Mouse (Mus musculus): Measurements from ENCODE around the gene Rabgap1l. TPM values are rescaled to one million over a fixed set of nuclear protein-coding genes. Genes with fewer than 3 reads are reported as not detected.

Gene Rabgap1l
- polyA plus RNA-seq (2015; fragmentation: Nextera tagmentation; extraction: Ambion mirVana): 34.7 and 35.9 TPM in 2 replicates

GRCm38 (mm10) chr1:160792686-160793355 is at the start of gene Rabgap1l:
Gene Rabgap1l, minus strand, starts transcription at chr1:160793211.
- Histone ChIP-seq H3K4me1 (peaks cover 9% of the 10 kb centered on the region), H3K36me3 (no peaks in the 10 kb centered on the region), H3K27ac (replicated peaks) (peak within 1 kb of the TSS; percentile 41; the same call in 1 of the 2 replicates), H3K9me3 (no peaks in the 10 kb centered on the region), H3K4me3 (peak within 1 kb of the TSS; percentile 78), H3K27me3 (no peaks in the 10 kb centered on the region), H3K9ac (replicated peaks) (peak within 1 kb of the TSS; percentile 78), H3K4me2 (replicated peaks) (peak within 1 kb of the TSS; percentile 93)
- under 1% methylated on average over 63 of the region's 67 CpGs for WGBS
- ATAC-seq (replicated peaks): peak; percentile 97

GRCm38 (mm10) chr1:160842567-160842966 is 49.6 kb upstream of the Rabgap1l start:
- Histone ChIP-seq H3K4me2 (replicated peaks) (no peak overlapping the region), H3K27ac (replicated peaks) (no peak overlapping the region), H3K9ac (replicated peaks) (no peak overlapping the region), H3K27me3 (no peaks in the 10 kb centered on the region), H3K4me3 (no peak overlapping the region), H3K4me1 (no peaks in the 10 kb centered on the region), H3K36me3 (no peaks in the 10 kb centered on the region), H3K9me3 (no peaks in the 10 kb centered on the region)
- ATAC-seq (replicated peaks): no peak
- 85% methylated on average over 10 of the region's 10 CpGs for WGBS

GRCm38 (mm10) chr1:160840618-160841017 is 47.6 kb upstream of the Rabgap1l start:
- H3K4me3 ChIP-seq: no peak overlapping the region
- no peak for ATAC-seq (replicated peaks)
- no peaks in the 10 kb centered on the region for H3K27me3 ChIP-seq
- H3K4me2 ChIP-seq (replicated peaks): no peak overlapping the region
- H3K9ac ChIP-seq (replicated peaks): no peak overlapping the region
- WGBS: 81% methylated on average over 5 of the region's 5 CpGs
- H3K36me3 ChIP-seq: no peaks in the 10 kb centered on the region
- no peak overlapping the region for H3K27ac ChIP-seq (replicated peaks)
- no peaks in the 10 kb centered on the region for H3K4me1 ChIP-seq
- H3K9me3 ChIP-seq: no peaks in the 10 kb centered on the region

DNA sequence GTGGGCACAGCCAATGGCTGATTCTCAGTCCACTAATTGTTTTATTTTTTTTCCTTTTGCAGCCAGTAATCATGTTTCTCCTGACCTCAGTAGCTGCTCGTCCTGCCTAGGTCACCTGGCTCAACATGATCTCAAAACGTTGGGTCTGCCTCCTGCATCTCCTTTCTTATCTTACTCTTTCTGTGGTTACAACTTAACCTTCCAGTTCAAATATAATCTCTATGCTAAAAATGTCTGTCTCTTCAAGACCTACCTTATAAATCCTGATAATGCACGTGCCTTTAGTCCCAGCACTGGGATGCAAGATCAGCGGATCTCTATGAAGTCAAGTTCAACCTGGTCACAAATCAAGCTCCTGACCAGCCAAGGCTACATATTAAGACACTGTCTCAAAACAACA is 46.1 kb upstream of the Rabgap1l start:
- H3K27me3 ChIP-seq: no peaks in the 10 kb centered on the region
- no peak overlapping the region for H3K27ac ChIP-seq (replicated peaks)
- no peak overlapping the region for H3K9ac ChIP-seq (replicated peaks)
- no peaks in the 10 kb centered on the region for H3K4me1 ChIP-seq
- no peak for ATAC-seq (replicated peaks)
- no peaks in the 10 kb centered on the region for H3K36me3 ChIP-seq
- no peak overlapping the region for H3K4me3 ChIP-seq
- no peaks in the 10 kb centered on the region for H3K9me3 ChIP-seq
- WGBS: 87% methylated on average over 4 of the region's 4 CpGs
- no peak overlapping the region for H3K4me2 ChIP-seq (replicated peaks)

- H3K9me3 ChIP-seq: no peaks in the 10 kb centered on the region
- no peaks in the 10 kb centered on the region for H3K27me3 ChIP-seq
These were observed 41.4 kb upstream of the Rabgap1l start for GRCm38 (mm10) chr1:160834446-160834845.

GRCm38 (mm10) chr1:160832267-160833021 is 39.4 kb upstream of the Rabgap1l start:
- ATAC-seq (replicated peaks): no peak
- no peaks in the 10 kb centered on the region for H3K4me1 ChIP-seq
- 90% methylated on average over 9 of the region's 9 CpGs for WGBS
- H3K27me3 ChIP-seq: no peaks in the 10 kb centered on the region
- H3K27ac ChIP-seq (replicated peaks): no peak overlapping the region
- no peak overlapping the region for H3K4me2 ChIP-seq (replicated peaks)
- no peak overlapping the region for H3K4me3 ChIP-seq
- H3K9me3 ChIP-seq: no peaks in the 10 kb centered on the region
- no peak overlapping the region for H3K9ac ChIP-seq (replicated peaks)
- H3K36me3 ChIP-seq: no peaks in the 10 kb centered on the region

More at GRCm38 (mm10) chr1:160834446-160834845, 41.4 kb upstream of the Rabgap1l start:
- Histone ChIP-seq H3K36me3 (no peaks in the 10 kb centered on the region), H3K27ac (replicated peaks) (no peak overlapping the region), H3K4me2 (replicated peaks) (no peak overlapping the region), H3K4me3 (no peak overlapping the region), H3K4me1 (no peaks in the 10 kb centered on the region), H3K9ac (replicated peaks) (no peak overlapping the region)
- ATAC-seq (replicated peaks): no peak
- 89% methylated on average over 1 of the region's 1 CpGs for WGBS

- no peaks in the 10 kb centered on the region for H3K36me3 ChIP-seq
- no peak for ATAC-seq (replicated peaks)
These were observed 37.8 kb upstream of the Rabgap1l start for GRCm38 (mm10) chr1:160830608-160831498.

GRCm38 (mm10) chr1:160825441-160825856 is 32.4 kb upstream of the Rabgap1l start:
- no peak overlapping the region for H3K27ac ChIP-seq (replicated peaks)

More at GRCm38 (mm10) chr1:160830608-160831498, 37.8 kb upstream of the Rabgap1l start:
- Histone ChIP-seq H3K4me1 (no peaks in the 10 kb centered on the region), H3K4me3 (no peak overlapping the region), H3K9ac (replicated peaks) (no peak overlapping the region), H3K4me2 (replicated peaks) (no peak overlapping the region), H3K27me3 (no peaks in the 10 kb centered on the region), H3K27ac (replicated peaks) (no peak overlapping the region), H3K9me3 (no peaks in the 10 kb centered on the region)
- 90% methylated on average over 8 of the region's 8 CpGs for WGBS

DNA sequence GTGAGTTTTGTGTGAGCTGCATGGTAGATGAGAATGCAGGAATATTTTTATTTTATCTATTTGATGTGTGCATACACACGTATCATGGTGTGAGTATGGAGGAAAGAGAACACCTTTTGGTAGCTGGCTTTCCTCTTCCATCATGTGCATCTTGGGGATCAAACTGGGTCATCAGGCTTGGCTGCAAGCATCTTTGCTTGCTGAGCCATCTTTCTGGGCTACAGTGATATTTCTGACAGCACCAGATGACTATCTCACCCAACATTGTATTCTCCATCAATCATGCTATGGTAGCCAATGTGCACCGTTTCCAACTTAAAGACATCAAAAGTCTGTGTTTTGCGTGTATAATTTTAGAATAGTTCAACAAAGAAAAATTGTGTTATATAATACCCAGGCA is 30.6 kb upstream of the Rabgap1l start:
- WGBS: 90% methylated on average over 3 of the region's 3 CpGs
- ATAC-seq (replicated peaks): no peak
- no peaks in the 10 kb centered on the region for H3K4me1 ChIP-seq
- H3K27me3 ChIP-seq: no peaks in the 10 kb centered on the region
- no peak overlapping the region for H3K27ac ChIP-seq (replicated peaks)
- no peaks in the 10 kb centered on the region for H3K36me3 ChIP-seq
- H3K4me2 ChIP-seq (replicated peaks): no peak overlapping the region
- H3K9me3 ChIP-seq: no peaks in the 10 kb centered on the region
- no peak overlapping the region for H3K4me3 ChIP-seq
- no peak overlapping the region for H3K9ac ChIP-seq (replicated peaks)

More at GRCm38 (mm10) chr1:160825441-160825856, 32.4 kb upstream of the Rabgap1l start:
- H3K4me3 ChIP-seq: no peak overlapping the region
- no peaks in the 10 kb centered on the region for H3K36me3 ChIP-seq
- H3K9me3 ChIP-seq: no peaks in the 10 kb centered on the region
- ATAC-seq (replicated peaks): no peak
- H3K27me3 ChIP-seq: no peaks in the 10 kb centered on the region
- no peak overlapping the region for H3K4me2 ChIP-seq (replicated peaks)
- no peaks in the 10 kb centered on the region for H3K4me1 ChIP-seq
- H3K9ac ChIP-seq (replicated peaks): no peak overlapping the region
- WGBS: 92% methylated on average over 3 of the region's 3 CpGs

GRCm38 (mm10) chr1:160814198-160814597 is 21.2 kb upstream of the Rabgap1l start:
- no peak overlapping the region for H3K4me3 ChIP-seq
- H3K9me3 ChIP-seq: no peaks in the 10 kb centered on the region
- no peaks in the 10 kb centered on the region for H3K27me3 ChIP-seq
- no peak overlapping the region for H3K9ac ChIP-seq (replicated peaks)
- H3K27ac ChIP-seq (replicated peaks): no peak overlapping the region
- no peaks in the 10 kb centered on the region for H3K36me3 ChIP-seq
- ATAC-seq (replicated peaks): no peak
- H3K4me1 ChIP-seq: no peaks in the 10 kb centered on the region
- 87% methylated on average over 5 of the region's 5 CpGs for WGBS
- no peak overlapping the region for H3K4me2 ChIP-seq (replicated peaks)

DNA sequence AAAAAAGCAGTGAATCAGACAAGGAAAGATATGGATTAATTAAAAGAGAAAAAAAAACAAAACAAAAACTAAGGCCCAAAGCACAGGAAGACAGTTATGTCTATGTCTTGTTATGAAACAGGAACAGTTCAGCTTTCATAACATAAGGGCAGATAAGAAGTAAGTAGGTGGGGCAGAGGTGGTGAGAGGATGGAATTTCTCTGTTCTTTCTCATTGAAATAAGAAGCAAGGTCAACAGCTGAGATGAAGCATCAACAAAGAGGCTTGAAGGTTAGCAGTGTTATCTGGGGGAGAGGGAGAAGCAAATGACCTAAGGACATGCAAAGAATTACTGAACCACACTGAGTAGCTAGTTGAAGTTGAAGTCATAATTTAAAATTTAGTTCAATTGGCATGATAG is 19.4 kb upstream of the Rabgap1l start:
- Histone ChIP-seq H3K4me1 (no peaks in the 10 kb centered on the region), H3K27me3 (no peaks in the 10 kb centered on the region), H3K9me3 (no peaks in the 10 kb centered on the region), H3K4me3 (no peak overlapping the region), H3K9ac (replicated peaks) (no peak overlapping the region), H3K27ac (replicated peaks) (no peak overlapping the region), H3K4me2 (replicated peaks) (no peak overlapping the region), H3K36me3 (no peaks in the 10 kb centered on the region)
- no peak for ATAC-seq (replicated peaks)

- Histone ChIP-seq H3K4me3 (no peak overlapping the region), H3K9me3 (no peaks in the 10 kb centered on the region), H3K4me1 (no peaks in the 10 kb centered on the region), H3K36me3 (no peaks in the 10 kb centered on the region), H3K27ac (replicated peaks) (no peak overlapping the region), H3K27me3 (no peaks in the 10 kb centered on the region), H3K9ac (replicated peaks) (no peak overlapping the region), H3K4me2 (replicated peaks) (no peak overlapping the region)
- WGBS: 59% methylated on average over 1 of the region's 1 CpGs
- no peak for ATAC-seq (replicated peaks)
These were observed 18.9 kb upstream of the Rabgap1l start for GRCm38 (mm10) chr1:160811930-160812329.
